Mouse (Mus musculus) urinary bladder, adult 18-20 months (tissue): ENCODE data around the gene Gdpd2.

Experiments used
- DNase-seq, 2 experiments: peaks; one replicate each; pipeline ENCODE4 v3.0.0; 2022; ENCODE audit warnings: low spot score in 2 of 2, mixed read lengths in 2 of 2

The Gdpd2 gene

GRCm38 (mm10) chrX:100729665-100730188 is at the start of gene Gdpd2:
Gene Gdpd2 (plus strand): TSS chrX:100729873.
- peak in 1 of 2 experiments; percentile 8 for DNase-seq

- no peak for DNase-seq
These were observed 43.1 kb upstream of the Gdpd2 start for GRCm38 (mm10) chrX:100686527-100686926.

GRCm38 (mm10) chrX:100687360-100688032 is 42.2 kb upstream of the Gdpd2 start:
- DNase-seq = no peak

- DNase-seq = no peak
These were observed 41.7 kb upstream of the Gdpd2 start for GRCm38 (mm10) chrX:100688033-100688370.

- DNase-seq = no peak
These were observed 32.9 kb upstream of the Gdpd2 start for GRCm38 (mm10) chrX:100696776-100697175.

- DNase-seq = no peak
These were observed 21.6 kb upstream of the Gdpd2 start for GRCm38 (mm10) chrX:100708032-100708431.

GRCm38 (mm10) chrX:100716173-100716572 is 13.5 kb upstream of the Gdpd2 start:
- no peak for DNase-seq

- no peak for DNase-seq
These were observed 726 bp upstream of the Gdpd2 start for GRCm38 (mm10) chrX:100728947-100729346.

GRCm38 (mm10) chrX:100730266-100730665 is 593 bp downstream of the Gdpd2 start:
- no peak for DNase-seq

GRCm38 (mm10) chrX:100734359-100734758 is 4.7 kb downstream of the Gdpd2 start:
- no peak for DNase-seq

GRCm38 (mm10) chrX:100738918-100739317 is 9.2 kb downstream of the Gdpd2 start:
- DNase-seq = peak; percentile 17 to 29

GRCm38 (mm10) chrX:100739443-100739842 is 9.8 kb downstream of the Gdpd2 start:
- no peak for DNase-seq

- DNase-seq = no peak
These were observed 11.1 kb downstream of the Gdpd2 start for GRCm38 (mm10) chrX:100740785-100741184.

- DNase-seq = no peak
These were observed 12.3 kb downstream of the Gdpd2 start for GRCm38 (mm10) chrX:100741940-100742339.

GRCm38 (mm10) chrX:100765855-100766254 is 36.2 kb downstream of the Gdpd2 start:
- no peak for DNase-seq

GRCm38 (mm10) chrX:100767181-100767884 is 37.7 kb downstream of the Gdpd2 start, which contains the start of gene Dlg3:
Gene Dlg3 (plus strand): TSS chrX:100767722.
- no peak for DNase-seq

GRCm38 (mm10) chrX:100767885-100768626 is 38.4 kb downstream of the Gdpd2 start:
- DNase-seq = no peak

GRCm38 (mm10) chrX:100769281-100769680 is 39.6 kb downstream of the Gdpd2 start:
- no peak for DNase-seq

- peak; percentile 47 to 72 for DNase-seq
These were observed 44.7 kb downstream of the Gdpd2 start for GRCm38 (mm10) chrX:100774341-100774811.

GRCm38 (mm10) chrX:100775405-100775804 is 45.7 kb downstream of the Gdpd2 start:
- DNase-seq = no peak

- DNase-seq = peak in 1 of 2 experiments; percentile 9
These were observed 46.8 kb downstream of the Gdpd2 start for GRCm38 (mm10) chrX:100776494-100776893.

- DNase-seq = peak; percentile 50 to 72
These were observed 47.4 kb downstream of the Gdpd2 start for GRCm38 (mm10) chrX:100776985-100777654.
